Mouse (Mus musculus): ENCODE results near the gene Gm49027. TPM values are rescaled to one million over a fixed set of nuclear protein-coding genes. Genes with fewer than 3 reads are reported as not detected.

Gm49027 gene
- total RNA-seq, 2 experiments from 2014 or later = 3.0 to 7.3 TPM

DNA sequence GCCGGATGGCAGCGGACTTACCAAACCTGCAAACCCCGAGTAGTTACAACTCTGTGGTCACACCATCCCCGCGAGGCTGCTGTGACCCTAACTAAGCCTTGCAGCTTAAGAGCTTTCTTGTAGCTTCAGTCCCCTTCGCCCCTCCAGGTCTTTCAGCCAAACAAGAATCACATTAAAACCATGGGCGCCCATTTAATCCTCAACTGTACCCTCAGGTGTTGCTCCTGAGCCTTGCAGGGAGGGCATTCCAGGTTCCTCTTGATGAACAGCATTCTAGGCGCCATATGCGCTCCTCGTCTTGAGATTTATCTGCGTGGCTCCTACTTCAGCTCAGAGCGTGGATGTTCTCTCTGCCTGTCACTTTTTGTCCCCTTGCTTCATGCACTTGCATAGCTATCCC is 16.4 kb downstream of the Gm49027 start:
- intact Hi-C loops (cut with DNase I) = no loop called here
- no peak for DNase-seq (ENCODE audit: low spot score in 2 of 2)

DNA sequence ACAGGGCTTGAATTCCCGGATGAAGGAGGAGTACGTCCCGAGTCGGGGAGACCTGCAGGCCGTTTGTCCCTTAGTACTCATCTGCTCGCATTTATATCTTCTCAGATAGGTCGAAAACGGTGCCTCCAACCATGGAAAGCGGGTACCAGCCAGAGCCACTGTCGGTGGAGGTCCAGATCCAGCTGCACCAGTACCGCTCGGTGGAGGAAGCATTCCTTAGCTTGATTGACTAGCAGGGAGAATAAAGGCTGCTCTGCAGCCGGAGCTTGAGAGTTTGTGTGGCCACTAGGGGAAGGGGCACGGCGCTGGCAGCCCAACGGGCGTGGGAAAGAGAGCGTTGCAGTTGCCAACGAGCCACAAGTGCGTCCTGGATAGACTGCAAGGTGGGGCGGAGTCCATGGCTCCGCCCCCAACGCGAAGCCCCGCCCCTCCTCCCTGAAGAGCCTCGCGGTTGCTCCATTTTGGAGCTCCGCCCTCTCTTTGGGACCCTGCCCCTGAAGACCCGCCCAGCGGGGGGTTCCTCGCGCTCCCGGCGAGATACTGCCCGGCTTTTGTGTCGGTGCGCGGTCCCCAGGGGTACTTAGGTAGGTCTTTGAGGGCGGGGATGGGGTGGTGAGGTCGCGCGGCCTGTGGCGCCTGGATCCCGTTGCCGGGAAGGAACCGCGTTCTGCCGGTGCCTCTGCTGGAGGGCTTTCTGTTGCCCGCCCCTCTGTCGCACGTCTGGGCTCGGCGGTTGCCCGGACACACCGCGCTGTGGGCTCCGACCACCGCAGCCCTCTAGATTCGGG is 17.2 kb downstream of the Gm49027 start:
- DNase-seq (ENCODE audit: low spot score in 2 of 2) = peak; percentile 68 to 70
- intact Hi-C loops (cut with DNase I) = no loop called here

DNA sequence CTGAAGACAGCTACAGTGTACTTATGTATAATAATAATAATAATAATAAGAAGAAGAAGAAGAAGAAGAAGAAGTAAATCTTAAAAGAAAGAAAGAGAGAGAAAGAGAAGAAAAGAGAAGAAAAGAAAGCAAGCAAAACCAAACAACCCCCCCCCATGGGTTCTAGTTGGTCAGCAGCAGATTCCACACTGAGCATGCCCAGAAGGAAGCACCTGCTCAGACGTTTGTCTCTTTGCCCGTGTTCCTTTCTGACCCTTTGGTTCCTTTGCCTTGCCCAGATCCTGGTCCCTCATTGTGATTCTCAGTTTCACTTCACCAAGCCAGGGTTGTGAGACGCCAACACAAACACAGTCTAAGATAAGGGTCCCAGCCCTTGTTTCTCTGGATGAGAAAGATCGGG is 23.3 kb downstream of the Gm49027 start:
- DNase-seq (ENCODE audit: low spot score in 2 of 2) = no peak
- intact Hi-C loops (cut with DNase I) = no loop called here

DNA sequence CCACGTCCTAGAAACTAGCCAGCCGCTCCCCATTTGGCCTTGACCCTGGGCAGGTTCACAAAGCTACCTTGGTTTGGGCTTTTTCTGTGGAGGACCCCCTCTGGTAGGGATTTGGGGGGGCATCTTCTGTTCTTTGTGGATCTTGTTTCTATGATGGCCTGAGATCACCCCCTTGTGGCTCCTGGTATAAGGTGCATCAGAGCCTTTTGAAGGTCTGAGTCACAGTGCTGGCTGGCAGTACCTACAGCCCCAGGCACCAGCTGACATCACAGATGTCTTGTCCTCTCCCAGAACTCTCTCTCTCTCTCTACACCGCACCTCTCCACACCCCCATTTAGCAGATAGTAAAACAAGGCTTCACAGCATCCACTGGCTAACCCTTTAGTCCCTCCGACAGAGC is 25.6 kb downstream of the Gm49027 start:
- peak in 1 of 2 experiments; percentile 36 for DNase-seq (ENCODE audit: low spot score in 2 of 2)
- intact Hi-C loops (cut with DNase I) = loop anchor here (2.0 to 10.0 kb wide), 3 partner anchors 55 to 245 kb away; partner anchors contain the start of gene Wdr66

DNA sequence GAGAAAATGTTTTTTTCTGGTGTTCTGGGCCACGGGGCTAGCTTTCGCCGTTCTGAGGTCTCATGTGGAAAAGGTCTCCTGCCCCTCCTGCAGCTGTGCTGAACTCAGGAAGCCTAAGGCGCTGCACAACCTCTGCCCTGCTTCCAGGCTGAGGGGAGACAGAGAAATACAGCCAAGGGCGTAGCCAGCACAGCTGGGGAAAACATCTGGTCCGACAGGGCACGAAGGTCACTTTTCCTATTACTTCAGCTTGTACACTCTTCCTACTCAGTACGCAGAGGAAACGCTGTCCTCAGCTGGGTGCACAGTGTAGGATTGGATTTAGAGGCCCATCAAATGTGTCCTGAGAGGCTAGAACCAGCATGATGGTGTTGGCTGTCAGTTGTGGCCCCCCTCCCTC is 35.4 kb downstream of the Gm49027 start:
- intact Hi-C loops (cut with DNase I) = loop anchor here (10.0 kb wide), 1 partner anchor 235 kb away; the partner anchor contains the start of gene Wdr66
- DNase-seq (ENCODE audit: low spot score in 2 of 2) = no peak

DNA sequence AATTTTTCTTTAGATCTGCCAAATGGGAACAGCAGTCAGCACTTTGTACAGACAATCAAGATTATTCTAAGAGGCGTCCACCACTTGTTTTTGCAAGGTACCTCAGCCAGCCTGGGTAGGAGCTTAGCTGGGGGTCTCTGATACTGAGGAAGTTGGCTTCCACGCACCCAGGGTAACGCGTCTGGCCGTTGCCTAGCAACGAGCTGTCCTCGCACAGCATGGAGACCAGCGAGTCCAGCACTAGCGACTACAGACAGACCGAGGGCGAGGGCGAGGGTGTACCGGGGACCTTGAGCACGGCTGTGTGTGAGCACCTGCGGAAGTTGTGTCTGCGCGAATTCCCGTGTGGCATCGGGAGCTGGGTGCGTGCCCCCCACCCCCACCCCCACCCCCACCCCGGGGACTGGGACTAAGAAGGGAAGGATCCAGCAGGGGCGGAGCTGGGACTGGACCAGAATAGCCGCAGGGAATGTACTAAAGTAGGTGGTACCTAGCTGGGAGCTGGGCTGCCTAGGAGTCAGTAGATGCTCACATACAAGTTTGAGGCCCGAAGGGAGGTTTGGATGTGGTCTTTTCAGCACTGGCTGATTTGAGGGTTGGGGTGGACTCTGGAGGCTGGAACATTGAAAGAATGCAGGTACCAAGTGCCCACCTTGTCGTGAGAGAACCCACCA is 36.0 kb downstream of the Gm49027 start, which contains the start of the genes Lrrc43 and Il31:
Gene Lrrc43 (plus strand): TSS at position 194 of the 674 bp plus-strand sequence.
Gene Il31 (minus strand): TSS at position 378 of the 674 bp plus-strand sequence.
- no peak for DNase-seq (ENCODE audit: low spot score in 2 of 2)
- intact Hi-C loops (cut with DNase I) = no loop called here

DNA sequence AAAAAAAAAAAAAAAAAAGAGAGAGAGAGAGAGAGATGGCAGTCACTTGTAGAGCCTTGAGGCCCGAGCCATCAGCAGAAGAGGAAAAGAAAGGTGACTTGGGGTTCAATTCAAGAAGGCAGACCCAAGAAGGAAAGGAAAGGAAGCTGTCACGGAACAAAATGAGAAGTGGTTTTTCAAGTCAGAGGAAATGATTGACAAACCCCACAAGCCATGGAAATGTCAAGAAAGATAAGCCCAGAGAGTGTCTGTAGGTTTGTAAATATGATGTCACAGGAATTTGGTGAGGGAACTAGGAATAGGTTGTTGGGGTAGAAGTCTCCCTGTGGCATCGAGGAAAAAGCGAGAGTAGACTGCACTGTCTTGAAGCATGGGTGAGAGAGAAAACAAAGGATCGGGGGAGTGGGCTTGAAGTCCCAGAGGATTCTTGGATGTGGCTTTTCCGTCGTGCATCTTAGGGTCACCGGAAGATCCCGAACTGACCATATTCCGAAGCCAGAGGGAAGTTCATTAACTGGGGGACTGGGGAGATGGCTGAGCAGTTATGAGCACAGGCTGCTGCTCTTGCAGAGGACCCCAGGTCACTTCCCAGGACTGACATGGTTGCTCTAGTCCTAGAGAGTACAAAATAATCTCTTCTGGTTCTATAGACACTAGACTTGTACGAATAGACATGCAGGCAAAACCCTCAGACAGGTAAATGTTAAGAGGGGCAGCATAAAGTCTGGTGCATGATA is 37.5 kb downstream of the Gm49027 start:
- intact Hi-C loops (cut with DNase I) = no loop called here

DNA sequence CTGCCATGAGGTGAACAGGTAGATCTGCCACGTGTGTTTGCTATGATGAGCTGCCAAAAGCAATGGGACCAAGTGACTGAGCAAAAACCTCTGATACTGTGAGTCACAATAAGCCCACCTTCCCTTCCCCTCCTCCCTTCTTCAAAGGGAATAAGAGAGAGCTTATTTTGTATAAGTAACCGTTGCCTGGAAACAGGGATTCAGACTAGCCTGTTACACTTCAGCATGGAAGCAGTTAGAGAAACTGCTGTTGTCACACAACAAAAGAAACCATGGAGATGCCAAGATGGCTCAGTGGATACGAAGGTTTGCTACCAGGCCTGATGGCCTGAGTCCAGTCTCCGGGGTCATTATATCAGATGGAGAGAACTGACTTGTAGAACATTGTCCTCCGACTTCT is 51.5 kb downstream of the Gm49027 start:
- intact Hi-C loops (cut with DNase I) = no loop called here
- no peak for DNase-seq (ENCODE audit: low spot score in 2 of 2)

More for the DNA sequence above, 37.5 kb downstream of the Gm49027 start:
- no peak for DNase-seq (ENCODE audit: low spot score in 2 of 2)

DNA sequence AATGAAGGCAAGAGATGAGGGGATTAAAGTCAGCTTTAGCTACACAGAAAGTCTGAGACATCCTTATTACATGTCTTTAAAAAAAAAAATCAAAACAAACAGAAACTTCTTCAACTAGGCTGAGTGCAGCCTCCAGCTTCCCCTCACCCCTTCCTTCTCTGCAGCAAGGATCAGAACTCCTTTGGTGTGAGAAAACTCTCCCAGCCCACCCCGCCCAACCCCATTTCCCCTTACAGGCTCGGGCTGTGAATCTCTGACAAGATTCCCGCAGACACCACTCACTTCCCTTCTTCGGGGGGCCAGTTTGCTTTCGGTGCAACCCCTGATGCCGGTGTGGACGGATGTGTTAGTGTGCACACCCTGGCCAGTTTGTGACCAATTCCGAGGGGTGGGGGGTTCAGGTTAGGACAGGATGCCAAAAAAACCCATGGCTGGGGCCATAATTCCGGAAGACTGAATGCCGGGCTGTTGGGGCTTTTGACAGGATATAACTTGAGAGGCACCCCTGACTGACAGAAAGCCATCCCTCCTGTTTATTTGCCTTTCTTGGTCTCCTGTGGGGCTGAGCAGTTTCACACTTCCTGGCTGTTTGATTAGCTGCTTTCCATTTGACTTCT is 54.4 kb downstream of the Gm49027 start:
- intact Hi-C loops (cut with DNase I) = no loop called here
- no peak for DNase-seq (ENCODE audit: low spot score in 2 of 2)

DNA sequence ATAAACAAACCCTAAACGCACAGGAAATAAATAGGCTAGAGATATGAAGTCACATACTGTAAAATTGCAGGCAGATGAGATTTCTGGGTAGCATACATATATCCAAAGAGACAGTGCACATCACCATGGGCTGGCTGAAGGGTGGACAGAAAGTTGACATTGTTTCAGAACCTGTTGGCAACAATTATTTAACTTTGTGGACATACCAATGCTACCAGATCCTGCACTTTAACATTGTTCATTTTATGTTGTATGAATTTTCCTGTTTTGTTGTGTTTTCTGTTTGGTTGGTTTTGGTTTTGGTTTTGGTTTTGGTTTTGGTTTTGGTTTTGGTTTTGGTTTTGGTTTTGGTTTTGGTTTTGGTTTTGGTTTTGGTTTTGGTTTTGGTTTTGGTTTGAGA is 60.6 kb downstream of the Gm49027 start:
- no peak for DNase-seq (ENCODE audit: low spot score in 2 of 2)
- intact Hi-C loops (cut with DNase I) = no loop called here

Small RNAs within 50 kb of the gene (microRNA-seq; reads per million reads assigned to microRNA genes)
- 1.5 reads per million for gene Mir7647

Other genes with a start within 250 kb of the Gm49027 start
- 10 to 100 TPM; 69.0 to 71.7 TPM for gene Bcl7a, start 181.7 kb downstream of the Gm49027 start, total RNA-seq (2021)
- 10 to 100 TPM; 15.3 to 19.4 TPM for gene Mlxip, start 130.7 kb downstream of the Gm49027 start, total RNA-seq (2021)
- gene Lrrc43, start 36.2 kb downstream of the Gm49027 start, total RNA-seq (2021) = under 1 TPM; 0.57 to 0.63 TPM
- gene Il31, start 36.0 kb downstream of the Gm49027 start, total RNA-seq (2021) = not detected
- gene B3gnt4, start 15.0 kb downstream of the Gm49027 start, total RNA-seq (2021) = 1 to 10 TPM in 1 of 2 experiments, under 1 TPM in 1; 0.75 to 1.1 TPM
- 10 to 100 TPM; 29.7 to 35.6 TPM for gene Diablo, start 1.3 kb downstream of the Gm49027 start, total RNA-seq (2021)
- 100 to 1,000 TPM in 1 of 2 experiments, 10 to 100 TPM in 1; 93.9 to 101 TPM for gene Vps33a, start 47.5 kb upstream of the Gm49027 start, total RNA-seq (2021)
- gene Clip1, start 159.1 kb upstream of the Gm49027 start, total RNA-seq (2021) = 100 to 1,000 TPM; 117 to 144 TPM
- gene Zcchc8, start 195.6 kb upstream of the Gm49027 start, total RNA-seq (2021) = 10 to 100 TPM; 39.5 to 49.0 TPM
- gene Rsrc2, start 223.9 kb upstream of the Gm49027 start, total RNA-seq (2021) = 10 to 100 TPM; 69.7 to 86.1 TPM
- gene Kntc1, start 224.2 kb upstream of the Gm49027 start, total RNA-seq (2021) = 1 to 10 TPM in 1 of 2 experiments, under 1 TPM in 1; 0.84 to 1.2 TPM

Measured in left cerebral cortex, postnatal 36 days (tissue).